Mouse (Mus musculus) intestine, embryonic 14.5 days (tissue): ENCODE measurements around the gene Tut7. TPM values are rescaled to one million over a fixed set of nuclear protein-coding genes. Genes with fewer than 3 reads are reported as not detected.

Experiments
- ATAC-seq: fragments of 200-750 bp; cut with Nextera tagmentation; replicated peaks from 2 replicates; pipeline ENCODE4 v1.8.0; 2017; ENCODE audit warnings: low read depth, moderate number of reproducible peaks, moderate TSS enrichment, moderate library complexity; ENCODE audit not compliant: low FRiP score, low TSS enrichment
- DNase-seq: peaks from one replicate; pipeline ENCODE4 v3.0.0-alpha.2; 2018; ENCODE audit warnings: low spot score
- H3K27ac ChIP-seq: fragments of 300-500 bp; sonication (generic); 2 replicates; pipeline ENCODE4 v1.5.1; 2014; ENCODE audit warnings: low read depth, mild to moderate bottlenecking, control low read depth
- H3K27me3 ChIP-seq: fragments of 300-500 bp; sonication (generic); replicated peaks from 2 replicates; pipeline ENCODE4 v1.6.1; 2014; ENCODE audit warnings: low read length, control low read depth; ENCODE audit not compliant: control insufficient read depth, insufficient read depth
- H3K36me3 ChIP-seq: fragments of 300-500 bp; sonication (generic); 2 replicates; pipeline ENCODE4 v1.6.1; 2014; ENCODE audit warnings: low read length, control low read depth; ENCODE audit not compliant: control insufficient read depth, insufficient read depth
- H3K4me1 ChIP-seq: fragments of 300-500 bp; sonication (generic); replicated peaks from 2 replicates; pipeline ENCODE4 v1.6.1; 2014; ENCODE audit warnings: low read length, control low read depth, mixed read lengths; ENCODE audit not compliant: control insufficient read depth, insufficient read depth
- H3K4me2 ChIP-seq: fragments of 300-500 bp; sonication (generic); 2 replicates; pipeline ENCODE4 v1.6.1; 2014; ENCODE audit warnings: low read length
- H3K4me3 ChIP-seq: fragments of 300-500 bp; sonication (generic); 2 replicates; pipeline ENCODE4 v1.5.1; 2014; ENCODE audit warnings: low read depth, low read length, control low read depth, mixed read lengths
- H3K9ac ChIP-seq: fragments of 300-500 bp; sonication (generic); 2 replicates; pipeline ENCODE4 v1.6.1; 2014; ENCODE audit warnings: mild to moderate bottlenecking, low read length
- H3K9me3 ChIP-seq: fragments of 300-500 bp; sonication (generic); 2 replicates; pipeline ENCODE4 v1.6.1; 2016; ENCODE audit warnings: low read length, control low read depth; ENCODE audit not compliant: control insufficient read depth
- WGBS: fragments of 180-500 bp; shearing (Covaris S2); extraction: QIAGEN DNeasy Blood & Tissue Kit; methylation state at CpG from one replicate; pipeline ENCODE4 v1.1.7; 2014; 5-methylcytosine and 5-hydroxymethylcytosine counted together
- polyA plus RNA-seq: library from polyadenylated mRNA; unstranded; fragments of >200 nt; fragmentation: Nextera tagmentation; extraction: Ambion mirVana; gene quantifications from 2 replicates; pipeline ENCODE4 v1.2.1, GENCODE M21; 2014

Tut7 gene
- polyA plus RNA-seq, 1 experiment from 2014 or later: 40.8 TPM

DNA sequence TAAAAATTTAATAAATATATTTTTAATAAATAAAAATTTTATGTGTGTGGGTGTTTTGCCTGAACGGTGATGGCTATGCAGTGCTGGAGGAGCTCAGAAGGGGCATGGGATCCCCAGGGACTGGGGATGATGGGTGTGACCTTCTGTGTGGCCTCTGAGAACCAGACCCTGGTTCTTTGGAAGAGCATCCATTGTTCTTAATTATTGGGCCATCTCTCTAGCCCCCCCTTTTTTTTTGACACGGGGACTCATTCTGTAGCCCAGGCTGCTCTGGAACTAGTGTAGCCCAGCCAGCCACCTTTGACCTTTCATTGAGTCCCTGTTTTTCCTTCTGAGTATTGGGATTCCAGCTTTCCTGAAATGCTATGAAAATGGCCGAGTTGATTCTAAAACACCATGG lies 13.9 kb upstream of the Tut7 start:
- no peak for DNase-seq
- no peak for ATAC-seq
- H3K9ac ChIP-seq: no peak overlapping the region
- no peaks in the 10 kb centered on the region for H3K27me3 ChIP-seq
- 59% methylated on average over 3 of the region's 3 CpGs for whole genome bisulfite sequencing
- H3K9me3 ChIP-seq: no peaks in the 10 kb centered on the region
- H3K4me2 ChIP-seq: no peak overlapping the region
- peaks cover 14% of the 10 kb centered on the region for H3K4me1 ChIP-seq
- H3K27ac ChIP-seq: no peak overlapping the region
- no peaks in the 10 kb centered on the region for H3K36me3 ChIP-seq
- no peak overlapping the region for H3K4me3 ChIP-seq

- peak overlapping the region; percentile 78 for H3K27ac ChIP-seq
- no peak for DNase-seq
- 0 out of 2 replicates have a peak overlapping the region, but pooled peaks have one; percentile 18 for H3K4me2 ChIP-seq
- H3K4me1 ChIP-seq: peaks cover 14% of the 10 kb centered on the region
- ATAC-seq: peak; percentile 60
- H3K9me3 ChIP-seq: no peaks in the 10 kb centered on the region
- no peak overlapping the region for H3K9ac ChIP-seq
- H3K36me3 ChIP-seq: no peaks in the 10 kb centered on the region
- 39% methylated on average over 14 of the region's 14 CpGs for WGBS
- no peak overlapping the region for H3K4me3 ChIP-seq
- no peaks in the 10 kb centered on the region for H3K27me3 ChIP-seq
Measured at GRCm38 (mm10) chr13:59836101-59836798, 13.3 kb upstream of the Tut7 start.

DNA sequence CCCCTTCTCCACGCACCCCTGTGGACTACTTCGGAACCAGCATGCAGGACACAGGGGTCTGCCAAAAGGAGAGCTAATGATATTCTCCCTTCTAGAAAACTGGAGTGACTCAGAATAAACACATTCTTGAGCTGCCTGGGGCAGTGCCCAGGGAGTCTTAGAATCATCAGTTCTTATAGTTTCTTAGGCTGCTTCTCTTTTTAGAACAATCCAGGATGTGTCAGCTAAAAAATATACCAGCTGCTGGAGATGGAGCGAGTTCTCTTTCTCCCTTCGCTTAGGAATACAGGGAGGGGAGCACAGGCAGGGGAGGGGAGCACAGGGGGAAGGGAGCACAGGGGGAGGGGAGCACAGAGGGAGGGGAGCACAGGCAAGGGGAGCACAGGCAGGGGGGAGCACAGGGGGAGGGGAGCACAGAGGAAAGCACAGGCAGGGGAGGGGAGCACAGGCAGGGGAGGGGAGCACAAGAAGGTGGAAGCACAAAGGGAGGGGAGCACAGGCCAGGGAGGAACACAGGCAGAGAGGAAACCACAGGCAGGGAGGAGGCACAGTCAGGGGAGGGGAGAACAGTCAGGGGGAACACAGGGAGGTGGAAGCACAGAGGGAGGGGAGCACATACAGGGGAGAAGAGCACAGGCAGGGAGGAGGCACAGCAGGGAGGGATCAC lies 12.0 kb upstream of the Tut7 start:
- Histone ChIP-seq H3K4me3 (no peak overlapping the region), H3K36me3 (no peaks in the 10 kb centered on the region), H3K9ac (no peak overlapping the region), H3K27me3 (no peaks in the 10 kb centered on the region), H3K27ac (peak overlapping the region; percentile 78), H3K9me3 (no peaks in the 10 kb centered on the region), H3K4me1 (peaks cover 14% of the 10 kb centered on the region), H3K4me2 (no peak overlapping the region)
- ATAC-seq (0 out of 2 replicates have a peak, but pooled peaks have one; percentile 11), DNase-seq (no peak)
- 26% methylated on average over 4 of the region's 4 CpGs for WGBS

GRCm38 (mm10) chr13:59832871-59833270 lies 9.9 kb upstream of the Tut7 start:
- Histone ChIP-seq H3K9me3 (no peaks in the 10 kb centered on the region), H3K4me1 (peaks cover 14% of the 10 kb centered on the region), H3K27me3 (no peaks in the 10 kb centered on the region), H3K9ac (no peak overlapping the region), H3K27ac (no peak overlapping the region), H3K4me2 (no peak overlapping the region), H3K4me3 (no peak overlapping the region), H3K36me3 (no peaks in the 10 kb centered on the region)
- WGBS: 81% methylated on average over 7 of the region's 7 CpGs
- no peak for DNase-seq
- no peak for ATAC-seq

GRCm38 (mm10) chr13:59832454-59832853 lies 9.5 kb upstream of the Tut7 start:
- no peaks in the 10 kb centered on the region for H3K9me3 ChIP-seq
- no peak overlapping the region for H3K4me2 ChIP-seq
- DNase-seq (no peak), ATAC-seq (no peak)
- no peaks in the 10 kb centered on the region for H3K27me3 ChIP-seq
- no peaks in the 10 kb centered on the region for H3K36me3 ChIP-seq
- H3K4me1 ChIP-seq: peaks cover 14% of the 10 kb centered on the region
- no peak overlapping the region for H3K4me3 ChIP-seq
- H3K9ac ChIP-seq: no peak overlapping the region
- 63% methylated on average over 7 of the region's 7 CpGs for WGBS
- no peak overlapping the region for H3K27ac ChIP-seq

- Histone ChIP-seq H3K27ac (no peak overlapping the region), H3K9ac (no peak overlapping the region), H3K27me3 (no peaks in the 10 kb centered on the region), H3K4me2 (no peak overlapping the region), H3K9me3 (no peaks in the 10 kb centered on the region), H3K4me3 (no peak overlapping the region), H3K4me1 (peaks cover 10% of the 10 kb centered on the region; the same call in 1 of the 2 replicates), H3K36me3 (no peaks in the 10 kb centered on the region)
- DNase-seq: no peak
- no peak for ATAC-seq
Measured at GRCm38 (mm10) chr13:59825966-59826365, 3.0 kb upstream of the Tut7 start.

- ATAC-seq (no peak), DNase-seq (no peak)
- peaks cover 27% of the 10 kb centered on the region for H3K4me1 ChIP-seq
- H3K27me3 ChIP-seq: no peaks in the 10 kb centered on the region
- peaks cover 28% of the 10 kb centered on the region for H3K36me3 ChIP-seq
- H3K9ac ChIP-seq: no peak overlapping the region
- no peak overlapping the region for H3K4me3 ChIP-seq
- H3K4me2 ChIP-seq: peak overlapping the region; percentile 62
- 71% methylated on average over 3 of the region's 3 CpGs for WGBS
- H3K9me3 ChIP-seq: no peaks in the 10 kb centered on the region
- no peak overlapping the region for H3K27ac ChIP-seq
Measured at GRCm38 (mm10) chr13:59820836-59821235, 2.1 kb downstream of the Tut7 start.

- no peak for ATAC-seq
- no peak for DNase-seq
- Histone ChIP-seq H3K36me3 (peaks cover 35% of the 10 kb centered on the region), H3K4me2 (peak overlapping the region; percentile 62), H3K27ac (no peak overlapping the region), H3K4me3 (0 out of 2 replicates have a peak overlapping the region, but pooled peaks have one; percentile 3), H3K27me3 (no peaks in the 10 kb centered on the region), H3K4me1 (peaks cover 27% of the 10 kb centered on the region), H3K9me3 (no peaks in the 10 kb centered on the region), H3K9ac (no peak overlapping the region)
- WGBS: 68% methylated on average over 4 of the region's 4 CpGs
Measured at GRCm38 (mm10) chr13:59820114-59820513, 2.8 kb downstream of the Tut7 start.

GRCm38 (mm10) chr13:59817352-59817751 lies 5.6 kb downstream of the Tut7 start:
- peaks cover 27% of the 10 kb centered on the region for H3K4me1 ChIP-seq
- H3K36me3 ChIP-seq: peaks cover 59% of the 10 kb centered on the region
- no peak overlapping the region for H3K4me3 ChIP-seq
- no peak overlapping the region for H3K9ac ChIP-seq
- ATAC-seq (no peak), DNase-seq (peak; percentile 10)
- H3K27ac ChIP-seq: no peak overlapping the region
- H3K4me2 ChIP-seq: no peak overlapping the region
- no peaks in the 10 kb centered on the region for H3K27me3 ChIP-seq
- H3K9me3 ChIP-seq: no peaks in the 10 kb centered on the region
- 81% methylated on average over 4 of the region's 4 CpGs for WGBS
